Mouse (Mus musculus) midbrain, embryonic 14.5 days (tissue): ENCODE measurements at regions not wholly inside any gene's neighbourhood (a gene's known extent, or its start where the extent isn't known, plus 50 kb on each side); places are given as distances from the start of the nearest gene placed in this dataset.

Source experiments
- ATAC-seq: fragments of 200-750 bp; cut with Nextera tagmentation; 2 replicates; pipeline ENCODE4 v1.8.0; 2017; ENCODE audit warnings: moderate number of reproducible peaks, moderate library complexity; ENCODE audit not compliant: low FRiP score, low TSS enrichment
- DNase-seq: peaks from one replicate; pipeline ENCODE4 v3.0.0-alpha.2; 2015
- H3K27ac ChIP-seq: fragments of 300-500 bp; sonication (generic); replicated peaks from 2 replicates; pipeline ENCODE4 v1.5.1; 2014; ENCODE audit warnings: mild to moderate bottlenecking, low read depth, low read length, moderate library complexity
- H3K27me3 ChIP-seq: fragments of 300-500 bp; sonication (generic); 2 replicates; pipeline ENCODE4 v1.6.1; 2014; ENCODE audit warnings: low read length, control low read depth, mixed read lengths; ENCODE audit not compliant: control insufficient read depth, insufficient read depth
- H3K36me3 ChIP-seq: fragments of 300-500 bp; sonication (generic); 2 replicates; pipeline ENCODE4 v1.6.1; 2014; ENCODE audit warnings: low read length, control low read depth; ENCODE audit not compliant: control insufficient read depth, insufficient read depth
- H3K4me1 ChIP-seq: fragments of 300-500 bp; sonication (generic); 2 replicates; pipeline ENCODE4 v1.6.1; 2014; ENCODE audit warnings: mild to moderate bottlenecking, antibody characterized with exemption, low read length, control low read depth; ENCODE audit not compliant: control insufficient read depth, insufficient read depth
- H3K4me2 ChIP-seq: fragments of 300-500 bp; sonication (generic); 2 replicates; pipeline ENCODE4 v1.6.1; 2014; ENCODE audit warnings: mild to moderate bottlenecking, low read length, moderate library complexity
- H3K4me3 ChIP-seq: fragments of 300-500 bp; sonication (generic); replicated peaks from 2 replicates; pipeline ENCODE4 v1.5.1; 2014; ENCODE audit warnings: low read depth, low read length
- H3K9ac ChIP-seq: fragments of 300-500 bp; sonication (generic); replicated peaks from 2 replicates; pipeline ENCODE4 v1.6.1; 2014; ENCODE audit warnings: mild to moderate bottlenecking, low read length, moderate library complexity
- H3K9me3 ChIP-seq: fragments of 300-500 bp; sonication (generic); 2 replicates; pipeline ENCODE4 v1.6.1; 2016; ENCODE audit warnings: low read length, control low read depth, mixed read lengths; ENCODE audit not compliant: control insufficient read depth
- WGBS: fragments of 180-500 bp; shearing (Covaris S2); extraction: QIAGEN DNeasy Blood & Tissue Kit; methylation state at CpG from one replicate; pipeline ENCODE4 v1.1.7; 2014; 5-methylcytosine and 5-hydroxymethylcytosine counted together

DNA sequence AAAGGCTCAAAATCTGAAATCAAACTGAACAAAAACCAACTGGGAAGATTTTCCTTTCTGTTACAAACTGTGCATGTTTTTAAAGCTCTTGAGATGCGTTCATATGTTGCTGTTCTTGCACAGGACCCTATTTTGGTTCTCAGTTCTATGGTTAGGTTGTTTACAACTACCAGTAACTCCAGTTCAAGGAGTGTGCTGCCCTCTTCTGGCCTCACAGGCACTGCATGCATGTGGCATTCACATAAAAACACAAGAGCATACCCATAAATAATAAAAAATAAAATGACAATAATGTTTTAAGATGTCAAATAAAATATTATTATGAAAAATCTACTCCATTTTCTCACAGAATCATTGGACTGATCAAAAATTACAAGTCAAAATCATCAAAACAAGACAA, 818.9 kb downstream of the Fat4 start:
- Histone ChIP-seq H3K4me2 (no peak overlapping the region), H3K36me3 (no peaks in the 10 kb centered on the region), H3K4me3 (no peak overlapping the region), H3K4me1 (no peaks in the 10 kb centered on the region), H3K9me3 (peaks cover 7% of the 10 kb centered on the region), H3K27me3 (no peaks in the 10 kb centered on the region), H3K27ac (no peak overlapping the region), H3K9ac (no peak overlapping the region)
- ATAC-seq (no peak), DNase-seq (no peak)
- 88% methylated on average over 1 of the region's 1 CpGs for WGBS

DNA sequence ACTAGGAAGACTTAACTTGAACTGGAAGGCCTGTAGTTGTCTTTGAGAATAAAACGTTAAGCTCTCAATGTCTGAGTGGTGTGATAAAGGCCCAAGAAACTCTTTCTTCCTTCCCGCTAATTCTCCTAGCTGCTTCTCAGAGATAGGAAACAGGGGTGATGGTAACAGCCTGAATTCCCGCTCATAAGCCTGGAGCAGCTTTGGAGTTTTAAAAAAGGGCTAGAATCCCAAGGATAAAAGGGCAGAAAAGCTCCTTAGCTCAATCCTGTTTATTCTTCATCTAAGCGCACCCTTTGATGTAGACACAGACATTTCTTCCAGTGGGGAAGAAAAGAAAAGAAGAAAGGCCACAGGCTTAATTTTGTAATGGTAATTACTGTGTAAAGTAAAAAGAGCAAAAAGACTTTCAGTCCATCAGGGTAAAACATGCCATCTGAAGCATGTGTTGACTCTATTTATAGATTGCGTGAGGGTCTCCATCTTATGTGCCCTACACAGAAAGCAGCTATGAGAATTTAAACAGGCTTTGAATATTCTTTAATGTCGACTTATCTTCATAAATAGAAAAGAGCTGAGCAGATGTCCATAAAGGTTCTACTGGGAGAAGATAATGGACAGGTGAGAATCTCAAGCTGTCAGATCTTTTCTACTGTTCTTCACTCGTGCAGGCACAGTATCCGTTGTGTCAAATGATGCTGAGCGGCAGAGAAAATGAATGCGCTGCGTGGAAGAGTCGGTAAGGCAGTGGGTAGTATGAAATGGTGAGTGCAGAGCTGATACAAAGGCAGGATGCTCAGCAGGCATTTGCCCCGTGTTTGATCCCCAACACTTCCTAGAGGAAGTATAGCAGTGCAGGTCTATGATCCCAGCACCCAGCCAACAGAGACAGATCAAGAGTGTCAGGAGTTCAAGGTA, 818.0 kb upstream of the Intu start:
- Histone ChIP-seq H3K27ac (no peak overlapping the region), H3K4me1 (no peaks in the 10 kb centered on the region), H3K4me2 (no peak overlapping the region), H3K9ac (no peak overlapping the region), H3K4me3 (no peak overlapping the region), H3K27me3 (no peaks in the 10 kb centered on the region), H3K9me3 (no peaks in the 10 kb centered on the region), H3K36me3 (no peaks in the 10 kb centered on the region)
- WGBS = 21% methylated on average over 13 of the region's 13 CpGs
- ATAC-seq = peak; percentile 34; the same call in 1 of the 2 replicates
- peak; percentile 70 for DNase-seq

GRCm38 (mm10) chr3:39714056-39714592, 817.0 kb upstream of the Intu start:
- no peaks in the 10 kb centered on the region for H3K27me3 ChIP-seq
- ATAC-seq = no peak
- no peaks in the 10 kb centered on the region for H3K4me1 ChIP-seq
- no peak overlapping the region for H3K4me3 ChIP-seq
- peak; percentile 3 for DNase-seq
- H3K9ac ChIP-seq = no peak overlapping the region
- 60% methylated on average over 5 of the region's 5 CpGs for WGBS
- H3K36me3 ChIP-seq = no peaks in the 10 kb centered on the region
- no peak overlapping the region for H3K4me2 ChIP-seq
- no peak overlapping the region; the same call in 1 of the 2 replicates for H3K27ac ChIP-seq
- no peaks in the 10 kb centered on the region for H3K9me3 ChIP-seq

DNA sequence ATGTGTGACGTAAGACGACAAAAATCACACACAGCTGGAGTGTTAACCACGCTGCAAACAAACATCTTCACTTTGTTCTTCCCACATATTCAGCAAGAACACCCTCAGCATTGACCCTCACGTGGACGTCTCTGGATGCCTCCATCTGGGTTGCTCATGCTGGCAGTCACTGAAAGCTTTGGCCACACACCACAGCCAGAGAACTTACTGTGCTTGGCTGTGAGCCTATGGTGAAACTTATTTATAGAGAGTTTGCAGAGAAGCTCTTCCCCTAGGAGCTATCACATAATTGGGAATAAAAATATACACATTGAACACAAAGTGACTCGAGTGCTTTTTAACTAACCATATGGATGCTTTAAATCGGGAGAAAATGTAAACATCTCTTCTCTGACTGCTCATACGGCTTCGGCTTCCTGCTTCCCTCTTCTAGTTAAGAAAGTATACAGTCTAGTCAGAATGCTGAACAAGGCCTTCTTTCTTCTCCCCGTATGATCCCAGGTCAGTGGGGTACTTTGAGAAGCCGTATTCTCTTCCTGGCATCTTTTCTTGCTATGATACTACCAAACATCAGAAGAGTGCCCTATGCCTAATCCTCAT, 812.0 kb upstream of the Intu start:
- Histone ChIP-seq H3K27ac (no peak overlapping the region), H3K27me3 (no peaks in the 10 kb centered on the region), H3K4me3 (no peak overlapping the region), H3K9ac (no peak overlapping the region), H3K4me2 (no peak overlapping the region), H3K9me3 (no peaks in the 10 kb centered on the region), H3K36me3 (no peaks in the 10 kb centered on the region), H3K4me1 (no peaks in the 10 kb centered on the region)
- DNase-seq = no peak
- no peak for ATAC-seq
- 89% methylated on average over 11 of the region's 11 CpGs for WGBS

GRCm38 (mm10) chr3:39725755-39726154, 805.3 kb upstream of the Intu start:
- Histone ChIP-seq H3K4me3 (no peak overlapping the region), H3K4me1 (no peaks in the 10 kb centered on the region), H3K36me3 (no peaks in the 10 kb centered on the region), H3K27ac (no peak overlapping the region), H3K27me3 (no peaks in the 10 kb centered on the region), H3K9me3 (no peaks in the 10 kb centered on the region), H3K9ac (no peak overlapping the region), H3K4me2 (no peak overlapping the region)
- no peak for ATAC-seq
- 93% methylated on average over 3 of the region's 3 CpGs for WGBS
- DNase-seq = no peak

GRCm38 (mm10) chr3:39736639-39737038, 794.4 kb upstream of the Intu start:
- no peaks in the 10 kb centered on the region for H3K36me3 ChIP-seq
- H3K27ac ChIP-seq = no peak overlapping the region
- no peak overlapping the region for H3K4me2 ChIP-seq
- DNase-seq (no peak), ATAC-seq (no peak)
- 52% methylated on average over 1 of the region's 1 CpGs for WGBS
- H3K4me1 ChIP-seq = no peaks in the 10 kb centered on the region
- H3K9ac ChIP-seq = no peak overlapping the region
- no peaks in the 10 kb centered on the region for H3K9me3 ChIP-seq
- no peak overlapping the region for H3K4me3 ChIP-seq
- H3K27me3 ChIP-seq = no peaks in the 10 kb centered on the region

DNA sequence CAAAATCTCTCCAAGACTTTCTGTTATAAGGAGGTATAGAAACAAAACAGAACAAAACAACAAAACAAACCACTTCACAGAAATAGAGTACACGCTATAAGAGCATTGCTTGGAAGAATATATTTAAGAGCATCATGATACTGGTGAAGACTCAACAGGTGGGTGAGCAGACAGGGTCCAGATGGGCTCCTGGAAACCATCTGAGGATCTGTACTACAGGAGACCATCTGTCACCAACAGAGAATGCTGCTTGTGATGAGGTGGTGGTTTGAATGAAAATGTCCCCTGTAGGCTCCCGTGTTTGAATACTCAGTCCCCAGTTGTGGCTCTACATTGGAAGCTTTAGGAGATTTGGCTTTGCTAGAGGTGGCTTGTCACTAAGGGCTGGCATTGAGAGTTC, 785.1 kb upstream of the Intu start:
- DNase-seq = no peak

DNA sequence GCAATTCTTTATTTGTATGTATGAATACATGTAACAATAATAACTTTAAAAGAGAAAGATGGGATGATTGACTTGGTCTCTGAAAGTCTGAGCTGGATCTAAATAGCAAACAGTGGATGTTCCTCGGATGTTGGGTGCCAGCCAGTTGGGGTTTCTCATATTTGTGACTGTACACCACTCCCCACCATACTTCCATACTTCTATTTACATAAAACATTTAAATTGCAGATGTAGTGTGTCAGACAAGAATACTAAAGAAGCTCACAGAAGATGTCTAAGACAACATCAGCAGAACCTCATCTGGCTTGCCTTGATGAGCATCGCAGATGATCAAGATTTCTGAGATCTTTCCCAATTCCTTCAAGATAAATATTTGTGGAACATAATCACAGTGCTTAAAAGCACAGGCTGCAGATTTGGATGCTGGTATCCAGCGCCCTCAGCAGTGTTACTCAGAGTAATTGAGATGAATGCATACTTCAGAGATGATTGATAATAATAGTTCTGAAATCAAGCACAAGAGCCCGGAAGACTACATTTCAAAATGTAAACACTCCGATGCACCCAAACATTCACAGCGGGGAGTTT, 762.0 kb upstream of the Intu start:
- WGBS = 94% methylated on average over 6 of the region's 6 CpGs
- Histone ChIP-seq H3K4me1 (no peaks in the 10 kb centered on the region), H3K36me3 (no peaks in the 10 kb centered on the region), H3K9me3 (no peaks in the 10 kb centered on the region), H3K4me2 (no peak overlapping the region), H3K9ac (no peak overlapping the region), H3K27me3 (no peaks in the 10 kb centered on the region), H3K27ac (no peak overlapping the region), H3K4me3 (no peak overlapping the region)
- ATAC-seq = no peak
- no peak for DNase-seq

More for the DNA sequence above, 785.1 kb upstream of the Intu start:
- H3K27me3 ChIP-seq = no peaks in the 10 kb centered on the region
- no peaks in the 10 kb centered on the region for H3K36me3 ChIP-seq
- no peak for ATAC-seq
- H3K9me3 ChIP-seq = no peaks in the 10 kb centered on the region
- no peak overlapping the region for H3K4me2 ChIP-seq
- no peak overlapping the region for H3K9ac ChIP-seq
- H3K27ac ChIP-seq = no peak overlapping the region
- H3K4me3 ChIP-seq = no peak overlapping the region
- H3K4me1 ChIP-seq = no peaks in the 10 kb centered on the region
- WGBS = 89% methylated on average over 2 of the region's 2 CpGs
